Mouse (Mus musculus): Measurements from ENCODE around the gene Hspa12b. TPM values are rescaled to one million over a fixed set of nuclear protein-coding genes. Genes with fewer than 3 reads are reported as not detected.

Hspa12b gene
- polyA plus RNA-seq, 1 experiment: 3.3 TPM

GRCm38 (mm10) chr2:131140533-131140905 is 13.4 kb downstream of the Hspa12b start:
- Histone ChIP-seq H3K27me3 (ENCODE audit: control insufficient read depth, insufficient read depth, insufficient read length) (no peaks in the 10 kb centered on the region), H3K36me3 (ENCODE audit: control insufficient read depth, insufficient read depth) (peaks cover 4% of the 10 kb centered on the region), H3K4me3 (no peak overlapping the region), H3ac (ENCODE audit: control insufficient read depth, insufficient read length) (no peak overlapping the region), H3K79me2 (ENCODE audit: control insufficient read depth, insufficient read depth) (no peaks in the 10 kb centered on the region), H3K4me2 (ENCODE audit: low read depth) (no peak overlapping the region)
- TF ChIP-seq TCF12 (IDR thresholded peaks at IDR 0.05; ENCODE audit: insufficient read depth, poor library complexity, severe bottlenecking): no peak
- TF ChIP-seq CEBPB (IDR thresholded peaks at IDR 0.05; ENCODE audit: insufficient read depth, poor library complexity, severe bottlenecking): no peak
- no peak for TF ChIP-seq MYOG (IDR thresholded peaks at IDR 0.05; ENCODE audit: control insufficient read depth in 1 of 3, insufficient read depth in 1 of 3, insufficient read length in 2 of 3, low read depth in 2 of 3)
- TF ChIP-seq REST (IDR thresholded peaks at IDR 0.05; ENCODE audit: insufficient read depth, insufficient read length): no peak
- TF ChIP-seq SRF (IDR thresholded peaks at IDR 0.05; ENCODE audit: control insufficient read depth, insufficient read length, low read depth): no peak
- TF ChIP-seq MAX (IDR thresholded peaks at IDR 0.05; ENCODE audit: low read depth): no peak
- TF ChIP-seq TCF3 (IDR thresholded peaks at IDR 0.05; ENCODE audit: insufficient read length, low read depth): no peak
- TF ChIP-seq POLR2A (IDR thresholded peaks at IDR 0.05; ENCODE audit: insufficient read length, low read depth): no peak
- no peak for TF ChIP-seq USF1 (IDR thresholded peaks at IDR 0.05; ENCODE audit: low read depth)
- no peak for TF ChIP-seq POLR2AphosphoS2 (IDR thresholded peaks at IDR 0.05; ENCODE audit: insufficient read length, low read depth)
- TF ChIP-seq E2F4 (IDR thresholded peaks at IDR 0.05; ENCODE audit: insufficient read depth): no peak
- no peak for TF ChIP-seq MYOD1 (IDR thresholded peaks at IDR 0.05; ENCODE audit: control insufficient read depth in 1 of 3, insufficient read length in 2 of 3, low read depth in 2 of 3)

DNA sequence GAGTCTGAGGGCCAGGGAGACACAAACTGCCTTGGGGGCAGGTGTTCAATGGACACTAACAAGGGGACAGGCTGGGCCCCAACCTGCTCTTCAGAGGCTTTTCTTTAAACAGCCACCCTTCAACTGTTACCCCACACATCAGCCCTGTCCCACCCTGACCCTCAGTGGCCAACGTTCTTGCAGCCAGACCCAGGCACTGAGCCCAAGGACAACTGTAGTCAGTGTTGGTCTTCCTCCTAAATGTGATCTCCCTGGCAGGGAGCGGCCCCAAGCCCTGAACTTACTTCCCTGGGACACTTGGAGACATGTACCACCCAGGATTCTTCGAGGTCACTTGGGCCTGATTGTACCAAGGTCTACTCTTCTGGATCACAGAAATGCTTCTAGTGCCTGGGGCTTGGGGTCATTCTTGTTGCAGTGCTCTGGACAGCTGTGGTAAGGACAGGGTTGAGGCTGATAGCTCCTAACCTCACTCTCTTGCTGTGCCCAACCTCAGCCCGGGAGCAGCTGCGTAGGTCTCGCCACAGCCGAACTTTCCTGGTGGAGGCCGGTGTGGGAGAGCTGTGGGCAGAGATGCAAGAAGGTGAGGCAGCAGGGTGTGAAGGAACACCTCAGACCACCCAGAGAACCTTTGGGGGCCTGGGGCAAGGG is 14.4 kb downstream of the Hspa12b start:
- TF ChIP-seq E2F4 (IDR thresholded peaks at IDR 0.05; ENCODE audit: insufficient read depth): no peak
- TF ChIP-seq MYOG (IDR thresholded peaks at IDR 0.05; ENCODE audit: control insufficient read depth in 1 of 3, insufficient read depth in 1 of 3, insufficient read length in 2 of 3, low read depth in 2 of 3): peak in 1 of 3 experiments; percentile 55
- no peak for TF ChIP-seq SRF (IDR thresholded peaks at IDR 0.05; ENCODE audit: control insufficient read depth, insufficient read length, low read depth)
- no peak for TF ChIP-seq MAX (IDR thresholded peaks at IDR 0.05; ENCODE audit: low read depth)
- TF ChIP-seq POLR2A (IDR thresholded peaks at IDR 0.05; ENCODE audit: insufficient read length, low read depth): no peak
- no peak for TF ChIP-seq POLR2AphosphoS2 (IDR thresholded peaks at IDR 0.05; ENCODE audit: insufficient read length, low read depth)
- TF ChIP-seq USF1 (IDR thresholded peaks at IDR 0.05; ENCODE audit: low read depth): no peak
- TF ChIP-seq TCF12 (IDR thresholded peaks at IDR 0.05; ENCODE audit: insufficient read depth, poor library complexity, severe bottlenecking): no peak
- no peak for TF ChIP-seq CEBPB (IDR thresholded peaks at IDR 0.05; ENCODE audit: insufficient read depth, poor library complexity, severe bottlenecking)
- TF ChIP-seq MYOD1 (IDR thresholded peaks at IDR 0.05; ENCODE audit: control insufficient read depth in 1 of 3, insufficient read length in 2 of 3, low read depth in 2 of 3): peak in 1 of 3 experiments; percentile 39
- Histone ChIP-seq H3K27me3 (ENCODE audit: control insufficient read depth, insufficient read depth, insufficient read length) (no peaks in the 10 kb centered on the region), H3ac (ENCODE audit: control insufficient read depth, insufficient read length) (no peak overlapping the region), H3K4me2 (ENCODE audit: low read depth) (no peak overlapping the region), H3K4me3 (no peak overlapping the region), H3K36me3 (ENCODE audit: control insufficient read depth, insufficient read depth) (peaks cover 9% of the 10 kb centered on the region), H3K79me2 (ENCODE audit: control insufficient read depth, insufficient read depth) (no peaks in the 10 kb centered on the region)

DNA sequence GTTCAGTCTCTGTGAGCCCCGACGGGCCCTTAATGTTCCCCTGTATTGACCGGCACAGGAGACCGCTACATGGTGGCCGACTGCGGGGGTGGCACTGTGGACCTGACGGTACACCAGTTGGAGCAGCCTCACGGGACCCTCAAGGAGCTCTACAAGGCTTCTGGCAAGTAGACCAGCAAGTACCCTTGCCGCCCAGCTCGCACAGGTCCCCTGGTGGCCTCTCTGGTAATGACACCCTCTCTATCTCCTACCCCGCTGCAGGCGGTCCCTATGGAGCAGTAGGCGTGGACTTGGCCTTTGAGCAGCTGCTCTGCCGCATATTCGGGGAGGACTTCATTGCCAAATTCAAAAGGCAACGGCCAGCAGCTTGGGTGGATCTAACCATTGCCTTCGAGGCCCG is 15.5 kb downstream of the Hspa12b start:
- peaks cover 9% of the 10 kb centered on the region for H3K36me3 ChIP-seq (ENCODE audit: control insufficient read depth, insufficient read depth)

GRCm38 (mm10) chr2:131143007-131143780 is 16.1 kb downstream of the Hspa12b start:
- Histone ChIP-seq H3K79me2 (ENCODE audit: control insufficient read depth, insufficient read depth) (no peaks in the 10 kb centered on the region), H3K27me3 (ENCODE audit: control insufficient read depth, insufficient read depth, insufficient read length) (no peaks in the 10 kb centered on the region), H3K36me3 (ENCODE audit: control insufficient read depth, insufficient read depth) (peaks cover 14% of the 10 kb centered on the region), H3K4me2 (ENCODE audit: low read depth) (no peak overlapping the region), H3ac (ENCODE audit: control insufficient read depth, insufficient read length) (no peak overlapping the region), H3K4me3 (no peak overlapping the region)
- TF ChIP-seq MYOG (IDR thresholded peaks at IDR 0.05; ENCODE audit: control insufficient read depth in 1 of 3, insufficient read depth in 1 of 3, insufficient read length in 2 of 3, low read depth in 2 of 3) (no peak), TCF3 (IDR thresholded peaks at IDR 0.05; ENCODE audit: insufficient read length, low read depth) (no peak), USF1 (IDR thresholded peaks at IDR 0.05; ENCODE audit: low read depth) (no peak), SRF (IDR thresholded peaks at IDR 0.05; ENCODE audit: control insufficient read depth, insufficient read length, low read depth) (no peak), TCF12 (IDR thresholded peaks at IDR 0.05; ENCODE audit: insufficient read depth, poor library complexity, severe bottlenecking) (no peak), POLR2A (IDR thresholded peaks at IDR 0.05; ENCODE audit: insufficient read length, low read depth) (no peak), REST (IDR thresholded peaks at IDR 0.05; ENCODE audit: insufficient read depth, insufficient read length) (no peak), POLR2AphosphoS2 (IDR thresholded peaks at IDR 0.05; ENCODE audit: insufficient read length, low read depth) (no peak), MAX (IDR thresholded peaks at IDR 0.05; ENCODE audit: low read depth) (no peak), E2F4 (IDR thresholded peaks at IDR 0.05; ENCODE audit: insufficient read depth) (no peak), MYOD1 (IDR thresholded peaks at IDR 0.05; ENCODE audit: control insufficient read depth in 1 of 3, insufficient read length in 2 of 3, low read depth in 2 of 3) (no peak), CEBPB (IDR thresholded peaks at IDR 0.05; ENCODE audit: insufficient read depth, poor library complexity, severe bottlenecking) (no peak)

More for the DNA sequence above, 15.5 kb downstream of the Hspa12b start:
- no peak for TF ChIP-seq SRF (IDR thresholded peaks at IDR 0.05; ENCODE audit: control insufficient read depth, insufficient read length, low read depth)
- TF ChIP-seq MYOD1 (IDR thresholded peaks at IDR 0.05; ENCODE audit: control insufficient read depth in 1 of 3, insufficient read length in 2 of 3, low read depth in 2 of 3): peak in 2 of 3 experiments; percentile 22 to 23
- peak in 1 of 3 experiments; percentile 5 for TF ChIP-seq MYOG (IDR thresholded peaks at IDR 0.05; ENCODE audit: control insufficient read depth in 1 of 3, insufficient read depth in 1 of 3, insufficient read length in 2 of 3, low read depth in 2 of 3)
- TF ChIP-seq POLR2A (IDR thresholded peaks at IDR 0.05; ENCODE audit: insufficient read length, low read depth): no peak
- peak; percentile 67 for TF ChIP-seq POLR2AphosphoS2 (IDR thresholded peaks at IDR 0.05; ENCODE audit: insufficient read length, low read depth)
- Histone ChIP-seq H3K4me3 (no peak overlapping the region), H3ac (ENCODE audit: control insufficient read depth, insufficient read length) (no peak overlapping the region), H3K79me2 (ENCODE audit: control insufficient read depth, insufficient read depth) (no peaks in the 10 kb centered on the region), H3K4me2 (ENCODE audit: low read depth) (no peak overlapping the region), H3K27me3 (ENCODE audit: control insufficient read depth, insufficient read depth, insufficient read length) (no peaks in the 10 kb centered on the region)

Measured in myocyte (in vitro differentiated cells).